Mouse (Mus musculus) lung, postnatal 0 days (tissue): ENCODE results near the gene Ephx4.

Experiments
- CTCF ChIP-seq: IDR thresholded peaks from 2 replicates; pipeline ENCODE4 v1.5.1; 2016; ENCODE audit warnings: antibody characterized with exemption, mild to moderate bottlenecking
- EP300 ChIP-seq: IDR thresholded peaks from 2 replicates; pipeline ENCODE4 v1.6.1; 2016; ENCODE audit warnings: antibody characterized with exemption, mild to moderate bottlenecking, control low read depth

DNA sequence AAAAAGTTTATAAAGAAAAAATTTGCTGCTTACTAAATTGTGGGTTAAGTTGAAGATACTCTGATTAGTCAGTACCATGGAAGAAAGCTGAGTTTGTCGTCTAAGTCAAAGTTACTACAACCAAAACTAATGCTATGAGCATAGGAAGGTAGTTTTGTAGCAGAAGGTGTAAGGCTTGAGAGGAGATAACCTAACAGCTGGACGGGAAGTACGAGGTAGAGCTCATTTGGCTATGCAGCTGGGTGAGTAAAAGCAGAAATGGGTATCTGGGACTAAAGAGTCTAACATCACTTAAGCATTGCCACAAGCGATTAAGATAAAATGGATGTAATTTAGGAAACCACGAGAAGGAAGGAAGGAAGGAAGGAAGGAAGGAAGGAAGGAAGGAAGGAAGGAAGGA, 31.2 kb upstream of the Ephx4 start:
- no peak for TF ChIP-seq CTCF
- TF ChIP-seq EP300, result no peak
